Mouse (Mus musculus) Muller cell, postnatal 12 days (primary cell): ENCODE results near the gene Ppp1r13b.

ENCODE experiments used
- DNase-seq: peaks from one replicate; pipeline ENCODE4 v3.0.0-alpha.2; 2015; ENCODE audit errors: inconsistent ontology term

The Ppp1r13b gene

GRCm38 (mm10) chr12:111916514-111917217 is 8.8 kb upstream of the Ppp1r13b start:
- peak; percentile 11 for DNase-seq

GRCm38 (mm10) chr12:111915781-111916180 is 7.9 kb upstream of the Ppp1r13b start:
- DNase-seq = no peak

- no peak for DNase-seq
These were observed 6.1 kb upstream of the Ppp1r13b start for GRCm38 (mm10) chr12:111914031-111914430.

GRCm38 (mm10) chr12:111912802-111913201 is 4.9 kb upstream of the Ppp1r13b start:
- no peak for DNase-seq

GRCm38 (mm10) chr12:111911796-111912195 is 3.9 kb upstream of the Ppp1r13b start:
- DNase-seq = no peak

- DNase-seq = no peak
These were observed 3.4 kb upstream of the Ppp1r13b start for GRCm38 (mm10) chr12:111911171-111911760.

- DNase-seq = no peak
These were observed 1.2 kb upstream of the Ppp1r13b start for GRCm38 (mm10) chr12:111908997-111909550.

- no peak for DNase-seq
These were observed 454 bp downstream of the Ppp1r13b start for GRCm38 (mm10) chr12:111907421-111907891.

- DNase-seq = no peak
These were observed 1.5 kb downstream of the Ppp1r13b start for GRCm38 (mm10) chr12:111906309-111906875.

GRCm38 (mm10) chr12:111902488-111902887 is 5.4 kb downstream of the Ppp1r13b start:
- DNase-seq = no peak

GRCm38 (mm10) chr12:111901105-111901875 is 6.6 kb downstream of the Ppp1r13b start:
- DNase-seq = peak; percentile 32

GRCm38 (mm10) chr12:111899646-111900045 is 8.3 kb downstream of the Ppp1r13b start:
- DNase-seq = no peak

- no peak for DNase-seq
These were observed 9.2 kb downstream of the Ppp1r13b start for GRCm38 (mm10) chr12:111898686-111899085.

- no peak for DNase-seq
These were observed 10.8 kb downstream of the Ppp1r13b start for GRCm38 (mm10) chr12:111896908-111897661.

- peak; percentile 59 for DNase-seq
These were observed 13.8 kb downstream of the Ppp1r13b start for GRCm38 (mm10) chr12:111894082-111894481.

GRCm38 (mm10) chr12:111892981-111893380 is 14.9 kb downstream of the Ppp1r13b start:
- DNase-seq = no peak

- peak; percentile 42 for DNase-seq
These were observed 16.1 kb downstream of the Ppp1r13b start for GRCm38 (mm10) chr12:111891800-111892199.

- no peak for DNase-seq
These were observed 18.7 kb downstream of the Ppp1r13b start for GRCm38 (mm10) chr12:111889251-111889650.

- no peak for DNase-seq
These were observed 19.5 kb downstream of the Ppp1r13b start for GRCm38 (mm10) chr12:111888303-111888864.

- no peak for DNase-seq
These were observed 20.9 kb downstream of the Ppp1r13b start for GRCm38 (mm10) chr12:111887005-111887404.

GRCm38 (mm10) chr12:111882852-111883251 is 25.1 kb downstream of the Ppp1r13b start:
- no peak for DNase-seq
